Mouse (Mus musculus) ES-E14 (cell line): ENCODE measurements at regions not wholly inside any gene's neighbourhood (a gene's known extent, or its start where the extent isn't known, plus 50 kb on each side); places are given as distances from the start of the nearest gene placed in this dataset.

ENCODE experiments used
- CHD2 ChIP-seq: IDR thresholded peaks from 2 replicates; pipeline ENCODE4 v1.6.1; 2014; ENCODE audit warnings: mild to moderate bottlenecking, low read depth, low read length, inconsistent platforms
- MAFK ChIP-seq: IDR thresholded peaks from 2 replicates; pipeline ENCODE4 v1.6.1; 2014; ENCODE audit warnings: mild to moderate bottlenecking, low read depth, low read length, inconsistent platforms; ENCODE audit not compliant: insufficient read depth
- ZC3H11A ChIP-seq: IDR thresholded peaks from 2 replicates; pipeline ENCODE4 v1.6.1; 2012; ENCODE audit warnings: low read depth, mild to moderate bottlenecking, inconsistent platforms, low read length, borderline replicate concordance

DNA sequence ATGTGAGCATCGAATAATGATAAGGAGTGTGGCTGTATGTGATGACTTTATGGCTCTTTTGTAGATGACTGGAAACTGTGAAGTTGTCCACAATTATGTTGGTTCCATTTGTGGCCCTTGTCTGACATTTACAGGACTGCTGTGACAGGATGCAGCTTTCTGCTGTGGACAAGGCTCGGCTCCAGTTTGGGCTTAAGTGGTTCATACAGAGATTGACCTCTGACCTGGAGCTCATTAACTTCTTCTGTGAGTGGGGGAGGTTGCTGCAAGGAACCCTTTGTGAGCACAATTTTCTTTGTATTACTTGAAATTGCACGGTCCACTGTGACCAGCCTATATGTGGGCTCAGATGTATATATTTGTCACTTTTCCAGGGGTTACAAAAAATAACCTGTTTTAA, 403.5 kb downstream of the Cmpk2 start:
- TF ChIP-seq MAFK (no peak), ZC3H11A (no peak), CHD2 (no peak)
